Mouse (Mus musculus): ENCODE data around the gene Cngb1. TPM values are rescaled to one million over a fixed set of nuclear protein-coding genes. Genes with fewer than 3 reads are reported as not detected.
"Not testable (repeated sequence)": the region's sequence is repeated elsewhere in the genome, so short reads cannot be mapped to it uniquely, and the experiment has no call there.

Cngb1 gene
- total RNA-seq, 2 experiments from 2014 or later, result 0.39 to 1.1 TPM

- no peak for DNase-seq
Measured at GRCm38 (mm10) chr8:95247277-95247676, 59.1 kb downstream of the Cngb1 start.

- peak; percentile 70 to 84 for DNase-seq
Measured at GRCm38 (mm10) chr8:95245180-95245579, 61.2 kb downstream of the Cngb1 start.

- DNase-seq, result no peak
Measured at GRCm38 (mm10) chr8:95243853-95244252, 62.5 kb downstream of the Cngb1 start.

- DNase-seq, result no peak
Measured at GRCm38 (mm10) chr8:95242826-95243571, 63.4 kb downstream of the Cngb1 start.

DNA sequence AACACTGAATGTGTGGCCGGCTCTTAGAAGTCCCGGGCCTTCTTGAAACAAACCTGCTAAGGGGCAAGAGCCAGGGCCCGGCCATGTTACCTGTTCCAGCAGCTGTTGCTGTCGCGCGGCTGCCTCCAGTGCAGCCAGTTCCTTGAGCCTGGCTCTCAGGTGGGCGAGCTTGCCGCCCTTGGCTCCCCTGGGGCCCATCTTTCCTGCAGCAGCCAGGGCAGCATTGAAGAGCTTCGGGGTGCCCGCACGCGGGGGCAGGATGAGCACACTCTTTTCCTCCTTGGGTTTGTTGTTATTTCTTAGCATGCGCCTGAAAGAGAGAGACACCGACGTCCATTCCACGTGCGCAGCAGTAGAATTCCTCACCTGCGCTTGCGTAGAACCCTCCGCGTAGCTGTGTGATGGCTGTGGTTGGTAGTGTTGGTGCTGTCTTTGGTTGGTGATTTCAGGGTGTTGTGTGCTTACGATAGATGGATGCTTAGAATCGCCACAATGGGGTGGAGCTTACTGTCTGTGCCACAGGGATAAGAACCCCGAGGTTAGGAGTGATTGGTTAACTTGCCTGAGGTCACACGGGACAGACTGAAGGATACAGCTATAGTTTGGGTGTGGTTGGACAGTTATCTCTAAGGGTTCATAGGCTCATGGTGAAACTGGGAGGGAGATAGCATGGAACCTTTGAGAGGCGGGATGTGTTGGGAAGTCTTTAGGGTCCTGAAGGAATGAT lies 64.1 kb downstream of the Cngb1 start:
- DNase-seq, result no peak

- peak; percentile 67 to 90 for DNase-seq
Measured at GRCm38 (mm10) chr8:95235683-95236082, 70.7 kb downstream of the Cngb1 start.

GRCm38 (mm10) chr8:95230086-95230485 lies 76.3 kb downstream of the Cngb1 start:
- not testable (repeated sequence) for DNase-seq

- DNase-seq, result no peak
Measured at GRCm38 (mm10) chr8:95227151-95227468, 79.3 kb downstream of the Cngb1 start.

GRCm38 (mm10) chr8:95226251-95227150 lies 79.9 kb downstream of the Cngb1 start:
- no peak for DNase-seq

- DNase-seq, result no peak
Measured at GRCm38 (mm10) chr8:95223969-95224368, 82.4 kb downstream of the Cngb1 start.

DNA sequence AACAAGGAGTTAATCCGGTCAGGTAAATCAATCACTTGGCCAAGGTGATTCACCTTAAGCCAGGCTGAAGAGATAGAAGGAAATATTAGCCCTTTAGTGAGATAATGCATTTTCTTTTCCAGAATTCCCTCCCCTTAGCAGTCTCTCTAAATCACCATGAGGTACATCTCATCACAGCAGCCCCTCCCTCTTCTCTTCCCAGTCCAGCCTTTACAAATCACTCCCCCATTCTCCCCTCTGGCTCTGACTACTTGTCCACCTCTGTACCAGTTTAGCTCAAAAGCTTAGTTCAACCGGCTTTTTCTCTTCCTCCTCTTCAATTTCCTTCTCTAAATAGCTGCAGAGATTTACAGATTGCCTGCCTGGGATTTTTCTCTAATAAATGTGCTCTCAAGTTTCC lies 85.3 kb downstream of the Cngb1 start:
- DNase-seq, result no peak

DNA sequence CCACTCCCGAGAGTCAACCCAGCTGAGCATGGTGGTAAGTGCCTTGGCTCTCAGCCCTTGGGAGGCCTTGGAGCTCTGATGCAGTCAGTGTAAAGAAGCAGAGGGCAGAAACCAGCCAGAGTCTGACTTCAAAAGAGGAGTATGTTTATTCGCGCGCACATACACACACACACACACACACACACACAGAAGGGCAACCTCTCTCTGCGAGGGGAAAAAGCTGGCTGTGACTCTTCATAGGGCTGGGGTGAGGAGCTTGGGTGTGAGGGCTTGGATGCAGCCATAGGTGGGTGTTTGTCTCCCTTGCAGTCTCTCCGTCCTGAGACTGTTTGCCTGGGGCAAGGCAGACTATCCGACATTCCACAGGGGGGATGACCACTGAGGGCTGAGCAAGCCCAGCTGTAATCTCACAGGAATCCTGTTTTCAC lies 85.8 kb downstream of the Cngb1 start:
- DNase-seq, result no peak

- DNase-seq, result no peak
Measured at GRCm38 (mm10) chr8:95219623-95220022, 86.8 kb downstream of the Cngb1 start.

DNA sequence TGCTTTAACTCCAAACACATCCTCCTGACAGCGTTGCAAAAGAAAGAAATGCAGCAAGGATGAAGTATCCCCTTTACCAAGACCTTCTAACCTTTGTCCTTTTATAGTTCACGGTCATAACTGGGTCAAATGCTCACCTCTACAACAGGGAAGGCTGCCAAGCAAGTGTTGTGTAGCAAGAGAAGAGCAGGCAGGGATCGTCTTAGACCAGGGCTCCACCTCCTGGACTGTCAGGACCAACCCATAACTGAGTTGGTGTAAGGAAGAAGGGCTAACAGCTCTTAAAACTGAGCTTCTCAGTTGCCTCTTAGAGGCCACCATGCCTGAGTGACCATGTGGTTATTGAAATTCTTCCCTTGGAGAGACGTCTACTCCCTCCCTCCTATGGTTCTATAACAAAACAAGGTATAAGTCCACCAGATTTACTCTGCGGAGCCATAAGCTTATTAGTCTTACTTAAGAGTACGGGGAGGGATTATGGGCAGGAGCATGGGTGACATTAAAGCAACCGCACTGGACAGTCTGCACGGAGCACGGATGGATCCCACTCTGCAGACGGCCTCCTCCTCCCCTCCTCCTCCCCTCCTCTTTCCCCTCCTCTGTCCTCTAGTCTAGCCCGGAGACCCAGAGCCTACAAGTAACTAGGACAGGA lies 90.5 kb downstream of the Cngb1 start:
- peak in 1 of 2 experiments; percentile 20 for DNase-seq

GRCm38 (mm10) chr8:95209924-95210323 lies 96.5 kb downstream of the Cngb1 start:
- DNase-seq, result no peak

GRCm38 (mm10) chr8:95205946-95206345 lies 100.4 kb downstream of the Cngb1 start:
- no peak for DNase-seq

DNA sequence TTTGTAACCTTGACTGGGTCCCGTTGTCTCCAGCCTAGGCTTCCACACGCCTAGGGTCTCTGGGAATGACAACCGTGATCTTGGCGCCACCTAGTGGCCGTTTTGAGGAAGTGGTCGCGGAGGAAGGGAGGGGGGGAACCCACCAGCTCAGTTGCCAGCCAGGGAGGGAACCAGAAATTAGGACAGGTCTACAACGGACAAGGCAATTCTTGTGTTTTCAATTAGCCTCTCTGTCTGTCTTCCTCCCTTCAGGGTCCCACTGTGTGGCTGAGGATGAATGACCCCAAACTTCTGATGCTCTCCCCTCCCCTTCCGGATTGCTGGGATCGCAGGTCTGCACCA lies 102.4 kb downstream of the Cngb1 start:
- DNase-seq, result peak; percentile 66 to 87

GRCm38 (mm10) chr8:95203326-95204038 lies 102.9 kb downstream of the Cngb1 start:
- DNase-seq, result no peak

DNA sequence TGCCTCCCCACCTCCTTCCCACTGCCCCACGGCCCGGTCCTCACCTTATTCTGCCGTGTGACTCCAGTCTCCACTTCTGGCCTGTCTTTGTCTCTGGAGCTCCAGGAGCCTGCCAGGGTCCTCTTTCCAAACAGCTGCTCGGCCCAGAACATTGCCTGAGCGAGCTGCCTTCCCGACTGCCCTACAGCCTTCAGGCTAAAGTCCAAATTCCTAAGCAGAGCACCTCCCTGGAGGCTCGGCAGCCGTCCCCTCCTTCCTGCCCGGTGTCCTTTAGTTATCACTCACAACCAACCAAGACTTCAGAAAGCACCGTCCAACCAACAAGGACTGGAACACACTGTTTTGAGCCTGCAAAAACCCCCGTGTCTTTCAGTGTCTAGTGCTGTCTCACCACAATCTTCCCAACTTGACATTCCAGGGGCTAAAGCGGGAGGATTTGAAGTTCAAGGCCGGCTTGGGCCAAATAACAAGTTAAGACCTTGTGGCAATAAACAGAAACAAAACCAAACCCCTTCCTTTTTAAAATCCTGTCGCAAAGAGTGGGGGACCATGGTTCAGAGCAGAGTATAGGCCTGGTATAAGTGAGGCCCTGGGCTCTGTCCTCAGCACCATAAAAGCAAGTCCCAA lies 103.6 kb downstream of the Cngb1 start, which contains the start of gene Kifc3:
Gene Kifc3, minus strand, starts transcription at position 164 of the 627 bp plus-strand sequence.
- DNase-seq, result peak in 1 of 2 experiments; percentile 45

- no peak for DNase-seq
Measured at GRCm38 (mm10) chr8:95202056-95202570, 104.3 kb downstream of the Cngb1 start.

- no peak for DNase-seq
Measured at GRCm38 (mm10) chr8:95201491-95201890, 104.9 kb downstream of the Cngb1 start.

Measured in heart, adult 18-20 months (tissue).